Mouse (Mus musculus): ENCODE results near the gene Gtf3a.

DNA sequence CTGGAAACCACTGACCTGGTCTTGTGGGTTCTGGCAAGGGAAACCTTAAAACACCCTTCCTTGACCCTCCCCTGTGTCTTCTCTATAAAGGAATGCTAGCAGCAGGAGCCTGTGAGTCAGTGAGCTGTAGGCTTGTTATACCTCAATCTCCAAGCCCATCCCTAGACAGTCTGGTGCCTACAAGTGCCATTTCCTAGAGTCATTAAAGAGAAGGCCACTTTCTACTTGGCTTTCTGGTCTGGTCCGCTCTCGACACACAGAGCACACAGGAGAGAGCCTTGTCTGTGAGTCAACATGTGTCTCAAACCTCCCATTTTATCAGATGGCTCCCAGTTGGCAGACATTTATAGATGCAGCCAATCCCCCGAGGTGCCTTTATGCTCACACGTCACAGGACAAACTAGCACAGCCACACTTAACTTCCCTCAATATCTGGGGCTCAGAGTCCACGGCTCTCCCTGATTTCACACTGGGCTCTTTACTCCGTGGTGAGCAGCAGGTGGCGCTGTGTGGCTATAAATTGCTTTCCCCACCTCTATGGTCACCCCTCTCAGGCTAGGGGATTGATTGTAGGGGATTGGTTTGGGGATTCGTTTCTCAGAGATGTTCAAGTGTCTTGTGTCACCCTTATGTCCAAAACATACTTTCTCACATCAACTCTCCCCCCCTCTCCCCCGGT lies 34.2 kb upstream of the Gtf3a start:
- TF ChIP-seq GATA1 (IDR thresholded peaks at IDR 0.05; ENCODE audit: low read length) (no peak), TAL1 (IDR thresholded peaks at IDR 0.05; ENCODE audit: low read length) (no peak)

All from erythroblast, embryonic 14.5 days (primary cell).